Mouse (Mus musculus) CH12.LX (cell line): ENCODE results near the gene Gm20532. TPM values are rescaled to one million over a fixed set of nuclear protein-coding genes. Genes with fewer than 3 reads are reported as not detected.

Experiments
- DNase-seq: peaks from one replicate; pipeline ENCODE4 v3.0.0-alpha.2; 2013; ENCODE audit errors: extremely low read depth
- H3K27ac ChIP-seq: 2 replicates; pipeline ENCODE4 v1.5.1; 2012; ENCODE audit warnings: low read depth, mild to moderate bottlenecking, control low read depth, moderate library complexity; ENCODE audit not compliant: insufficient read depth
- H3K27me3 ChIP-seq: replicated peaks from 2 replicates; pipeline ENCODE3; 2012; ENCODE audit warnings: inconsistent platforms
- H3K36me3 ChIP-seq, 2 experiments: replicated peaks in 1 of 2; 2 replicates each; pipeline versions ENCODE3 to v1.6.1; 2012; ENCODE audit warnings: inconsistent platforms in 1 of 2, low read length in 1 of 2, mild to moderate bottlenecking in 1 of 2, mixed read lengths in 1 of 2, moderate library complexity in 1 of 2; ENCODE audit not compliant: control insufficient read depth in 1 of 2, insufficient read depth in 1 of 2
- H3K4me1 ChIP-seq, 2 experiments: 2 replicates each; pipeline ENCODE4 v1.6.1; 2012; ENCODE audit warnings: inconsistent platforms in 1 of 2, moderate library complexity in 1 of 2; ENCODE audit not compliant: insufficient read depth in 2 of 2, control insufficient read depth in 1 of 2
- H3K4me2 ChIP-seq: 2 replicates; pipeline ENCODE4 v1.6.1; 2012; ENCODE audit warnings: low read depth, mild to moderate bottlenecking, control low read depth; ENCODE audit not compliant: poor library complexity, insufficient read depth, severe bottlenecking
- H3K4me3 ChIP-seq, 3 experiments: fragments of 150-350 bp in 1 of 3; sonication (generic) in 1 of 3; replicated peaks in 1 of 3; 2 replicates each; pipeline versions ENCODE3 to v1.5.1; 2011 to 2012; ENCODE audit warnings: low read depth in 2 of 3, low read length in 2 of 3, mild to moderate bottlenecking in 2 of 3, moderate library complexity in 2 of 3, control low read depth in 1 of 3, improper control_type of control experiment in 1 of 3, inconsistent platforms in 1 of 3, mixed read lengths in 1 of 3; ENCODE audit not compliant: poor library complexity in 1 of 3
- H3K79me2 ChIP-seq: replicated peaks from 2 replicates; pipeline ENCODE4 v1.6.1; 2012; ENCODE audit warnings: mild to moderate bottlenecking, moderate library complexity; ENCODE audit not compliant: control insufficient read depth, poor library complexity, insufficient read depth, severe bottlenecking; ENCODE audit errors: extremely low read depth
- H3K9ac ChIP-seq: 2 replicates; pipeline ENCODE4 v1.6.1; 2012; ENCODE audit warnings: low read depth, mild to moderate bottlenecking, control low read depth, moderate library complexity; ENCODE audit not compliant: insufficient read depth
- H3K9me3 ChIP-seq: replicated peaks from 2 replicates; pipeline ENCODE3; 2012; ENCODE audit warnings: low read length, inconsistent platforms, mixed read lengths
- BHLHE40 ChIP-seq: IDR thresholded peaks from 2 replicates; pipeline ENCODE4 v1.6.1; 2011; ENCODE audit warnings: mild to moderate bottlenecking, low read depth, low read length, improper control_type of control experiment
- CTCF ChIP-seq, 2 experiments: IDR thresholded peaks in 1 of 2; conservative IDR thresholded peaks in 1 of 2; 2 replicates each; pipeline ENCODE4 v1.5.1; 2011 to 2012; ENCODE audit warnings: low read depth in 2 of 2, low read length in 2 of 2, improper control_type of control experiment in 1 of 2, inconsistent platforms in 1 of 2, mild to moderate bottlenecking in 1 of 2, moderate library complexity in 1 of 2
- E2F4 ChIP-seq: IDR thresholded peaks from 2 replicates; pipeline ENCODE4 v1.6.1; 2011; ENCODE audit warnings: low read depth, low read length, improper control_type of control experiment; ENCODE audit not compliant: insufficient replicate concordance
- ELF1 ChIP-seq: IDR thresholded peaks from 2 replicates; pipeline ENCODE4 v1.6.1; 2014; ENCODE audit warnings: low read depth, mild to moderate bottlenecking, inconsistent platforms, low read length, improper control_type of control experiment
- EP300 ChIP-seq: IDR thresholded peaks from 2 replicates; pipeline ENCODE4 v1.6.1; 2011; ENCODE audit warnings: low read length, improper control_type of control experiment
- GABPA ChIP-seq: IDR thresholded peaks from 2 replicates; pipeline ENCODE4 v1.6.1; 2012; ENCODE audit warnings: low read depth, low read length, improper control_type of control experiment, inconsistent platforms; ENCODE audit not compliant: insufficient replicate concordance
- IRF4 ChIP-seq: IDR thresholded peaks from 2 replicates; pipeline ENCODE4 v1.6.1; 2014; ENCODE audit warnings: low read depth, mild to moderate bottlenecking, inconsistent platforms, low read length, improper control_type of control experiment
- JUND ChIP-seq: conservative IDR thresholded peaks from 2 replicates; pipeline ENCODE4 v1.6.1; 2011; ENCODE audit warnings: low read depth, low read length, improper control_type of control experiment
- MAFK ChIP-seq: IDR thresholded peaks from 2 replicates; pipeline ENCODE4 v1.6.1; 2011; ENCODE audit warnings: low read length, improper control_type of control experiment; ENCODE audit not compliant: insufficient replicate concordance
- MAX ChIP-seq: IDR thresholded peaks from 2 replicates; pipeline ENCODE4 v1.6.1; 2011; ENCODE audit warnings: low read length, improper control_type of control experiment
- MEF2A ChIP-seq: IDR thresholded peaks from 2 replicates; pipeline ENCODE4 v1.6.1; 2014; ENCODE audit warnings: low read depth, mild to moderate bottlenecking, inconsistent platforms, low read length, improper control_type of control experiment, borderline replicate concordance
- MXI1 ChIP-seq: IDR thresholded peaks from 2 replicates; pipeline ENCODE4 v1.6.1; 2011; ENCODE audit warnings: mild to moderate bottlenecking, low read depth, low read length, improper control_type of control experiment
- NRF1 ChIP-seq: IDR thresholded peaks from 2 replicates; pipeline ENCODE4 v1.6.1; 2014; ENCODE audit warnings: low read depth, mild to moderate bottlenecking, inconsistent platforms, low read length, improper control_type of control experiment, moderate library complexity
- PAX5 ChIP-seq: IDR thresholded peaks from 2 replicates; pipeline ENCODE4 v1.6.1; 2012; ENCODE audit warnings: low read length, inconsistent platforms, mixed read lengths
- POLR2AphosphoS2 ChIP-seq: IDR thresholded peaks from 2 replicates; pipeline ENCODE4 v1.6.1; 2011; ENCODE audit warnings: low read depth, low read length, improper control_type of control experiment
- RAD21 ChIP-seq: IDR thresholded peaks from 2 replicates; pipeline ENCODE4 v1.6.1; 2011; ENCODE audit warnings: low read depth, mild to moderate bottlenecking, low read length, improper control_type of control experiment, moderate library complexity
- RCOR1 ChIP-seq: conservative IDR thresholded peaks from 2 replicates; pipeline ENCODE4 v1.6.1; 2012; ENCODE audit warnings: low read depth, mild to moderate bottlenecking, inconsistent platforms, low read length, improper control_type of control experiment
- SIN3A ChIP-seq: IDR thresholded peaks from 2 replicates; pipeline ENCODE4 v1.6.1; 2012; ENCODE audit warnings: low read length, improper control_type of control experiment, inconsistent platforms
- TBP ChIP-seq: conservative IDR thresholded peaks from 2 replicates; pipeline ENCODE4 v1.6.1; 2011; ENCODE audit warnings: low read depth, low read length, improper control_type of control experiment
- TCF12 ChIP-seq: IDR thresholded peaks from 2 replicates; pipeline ENCODE4 v1.6.1; 2014; ENCODE audit warnings: low read depth, mild to moderate bottlenecking, inconsistent platforms, low read length, improper control_type of control experiment
- UBTF ChIP-seq: IDR thresholded peaks from 2 replicates; pipeline ENCODE4 v1.6.1; 2012; ENCODE audit warnings: low read depth, mild to moderate bottlenecking, inconsistent platforms, low read length, improper control_type of control experiment, moderate library complexity
- ZMIZ1 ChIP-seq: IDR thresholded peaks from 2 replicates; pipeline ENCODE4 v1.6.1; 2012; ENCODE audit warnings: low read depth, mild to moderate bottlenecking, inconsistent platforms, low read length, improper control_type of control experiment
- dilution Hi-C: fragments of 300-500 bp; cut with MboI; formaldehyde crosslinking; loops from 2 replicates; pipeline ENCODE4 v1.14.3; 2020; ENCODE audit warnings: low sequenced_read_pairs; ENCODE audit not compliant: extremely low pct_unique_long_range_greater_than_20kb, extremely low pct_ligation_motif_present
- in situ Hi-C: fragments of 300-500 bp; cut with MboI; formaldehyde crosslinking; loops from 3 replicates; pipeline ENCODE4 v1.14.3; 2019; ENCODE audit warnings: low sequenced_read_pairs, low pct_ligation_motif_present, low pct_unique_long_range_greater_than_20kb, mixed read lengths
- polyA plus RNA-seq: library from polyadenylated mRNA; unstranded; fragments of >175 nt; gene quantifications from 2 replicates; pipeline ENCODE4 v1.2.1, GENCODE M21; 2012; ENCODE audit warnings: low read depth; ENCODE audit not compliant: insufficient read length
- total RNA-seq, 2 experiments: library from RNA; depleted of rRNA; stranded (reverse); fragments of 300-350 nt in 1 of 2; fragments of >200 nt in 1 of 2; gene quantifications; 2 replicates each; pipeline ENCODE4 v1.2.3; 2012 to 2014

The Gm20532 gene
- total and polyA plus RNA-seq, 3 experiments, result not detected

DNA sequence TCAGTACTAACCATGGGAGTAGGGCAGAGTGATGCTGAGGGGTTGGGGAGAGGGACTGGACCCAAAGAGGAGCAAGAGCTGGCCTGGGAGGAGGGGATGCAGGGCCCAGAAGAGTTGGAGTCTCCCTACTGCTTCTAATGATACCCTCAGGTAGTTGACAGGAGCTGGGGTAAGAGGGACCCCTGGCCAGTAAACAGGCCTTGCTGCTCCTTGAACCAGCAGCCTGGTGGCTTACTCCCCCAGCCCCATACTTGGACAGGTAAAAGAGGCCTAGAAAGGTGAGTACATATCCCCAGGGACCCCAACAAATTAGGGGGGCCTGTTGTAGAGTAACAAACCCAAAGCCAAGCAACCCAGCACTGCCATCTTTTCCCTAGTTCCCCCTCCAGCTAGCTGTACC is 22.3 kb downstream of the Gm20532 start:
- dilution Hi-C loops (no loop called here), in situ Hi-C loops (no loop called here)
- Histone ChIP-seq H3K4me1 (peaks cover 10 to 30% of the 10 kb centered on the region in 2 experiments; a peak in 3 of 4 replicates), H3K36me3 (no peaks in the 10 kb centered on the region), H3K27ac (no peak overlapping the region), H3K4me2 (no peak overlapping the region), H3K9me3 (no peaks in the 10 kb centered on the region), H3K4me3 (no peak overlapping the region), H3K27me3 (peaks cover 82% of the 10 kb centered on the region), H3K79me2 (no peaks in the 10 kb centered on the region), H3K9ac (no peak overlapping the region)
- TF ChIP-seq SIN3A (no peak), GABPA (no peak), RCOR1 (no peak), MXI1 (no peak), JUND (no peak)
- DNase-seq, result no peak

DNA sequence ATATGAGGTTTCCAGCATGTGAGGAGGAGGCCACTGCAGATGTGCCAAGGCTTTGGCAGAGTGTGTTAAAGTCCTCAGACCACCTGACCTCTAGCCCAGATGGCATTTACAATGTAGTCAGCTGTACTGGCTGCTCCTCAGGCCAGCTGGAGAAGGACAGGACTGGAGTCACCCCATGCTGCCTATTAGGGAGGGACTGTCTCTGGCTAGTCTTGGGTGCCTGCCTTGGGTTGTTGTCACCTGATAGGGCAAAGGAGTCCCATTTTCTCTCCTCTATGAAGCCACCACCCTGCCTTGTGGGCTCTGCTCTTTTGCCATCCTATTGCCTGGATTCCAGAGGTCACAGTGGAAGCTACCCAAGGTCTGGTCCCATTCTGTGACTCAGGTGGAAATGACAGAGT is 22.8 kb downstream of the Gm20532 start:
- Histone ChIP-seq H3K27ac (no peak overlapping the region), H3K4me2 (no peak overlapping the region), H3K27me3 (peaks cover 80% of the 10 kb centered on the region), H3K4me3 (no peak overlapping the region), H3K36me3 (no peaks in the 10 kb centered on the region), H3K4me1 (peaks cover 10 to 30% of the 10 kb centered on the region in 2 experiments; a peak in 3 of 4 replicates), H3K9me3 (no peaks in the 10 kb centered on the region), H3K9ac (no peak overlapping the region), H3K79me2 (no peaks in the 10 kb centered on the region)
- no peak for TF ChIP-seq IRF4
- no peak for TF ChIP-seq MAX
- no peak for TF ChIP-seq RAD21
- no peak for TF ChIP-seq EP300
- dilution Hi-C loops (no loop called here), in situ Hi-C loops (no loop called here)
- no peak for DNase-seq

DNA sequence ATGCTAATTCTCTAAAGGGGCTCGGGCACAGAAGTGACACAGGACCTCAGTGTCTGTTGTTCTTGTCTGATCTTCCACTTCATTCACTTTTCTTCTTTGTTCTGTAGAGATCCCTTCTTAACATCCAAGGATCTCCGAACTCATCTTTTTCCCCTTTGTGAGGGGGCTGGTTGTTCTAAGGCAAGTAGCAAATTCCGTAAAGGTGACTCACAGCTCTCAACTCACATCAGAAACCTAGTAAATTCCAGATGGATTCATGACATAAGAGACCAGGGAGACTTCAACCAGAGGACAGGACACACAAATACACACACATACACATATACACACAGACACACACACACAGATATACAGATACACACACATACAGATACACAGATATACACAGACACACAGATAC is 24.1 kb downstream of the Gm20532 start:
- peaks cover 82% of the 10 kb centered on the region for H3K27me3 ChIP-seq
- H3K4me1 ChIP-seq, result peaks cover 4 to 24% of the 10 kb centered on the region in 2 experiments; a peak in 3 of 4 replicates
- no peaks in the 10 kb centered on the region for H3K9me3 ChIP-seq
- no peak for TF ChIP-seq UBTF
- TF ChIP-seq MXI1, result no peak
- TF ChIP-seq TBP, result no peak
- no peak for TF ChIP-seq NRF1
- TF ChIP-seq POLR2AphosphoS2, result no peak
- no peak for TF ChIP-seq CTCF (conservative IDR thresholded peaks at IDR 0.05 in 1 of 2, IDR thresholded peaks at IDR 0.05 in 1 of 2; ENCODE audit: low read depth in 2 of 2, low read length in 2 of 2)
- no peak for TF ChIP-seq MEF2A
- no peak for TF ChIP-seq RAD21
- no peak for TF ChIP-seq PAX5
- no peak for TF ChIP-seq BHLHE40
- TF ChIP-seq ELF1, result no peak
- TF ChIP-seq TCF12, result no peak
- TF ChIP-seq GABPA, result no peak
- no peak for TF ChIP-seq E2F4
- TF ChIP-seq SIN3A, result no peak
- TF ChIP-seq ZMIZ1, result no peak
- no peak for TF ChIP-seq MAFK
- TF ChIP-seq RCOR1, result no peak
- TF ChIP-seq, all 38 proteins: peak for 0
- dilution Hi-C loops, result no loop called here
- no peaks in the 10 kb centered on the region for H3K79me2 ChIP-seq
- no peak for DNase-seq
- no peak overlapping the region for H3K4me3 ChIP-seq
- H3K27ac ChIP-seq, result no peak overlapping the region
- in situ Hi-C loops, result no loop called here
- no peaks in the 10 kb centered on the region for H3K36me3 ChIP-seq
- H3K9ac ChIP-seq, result no peak overlapping the region
- H3K4me2 ChIP-seq, result no peak overlapping the region
